Mouse (Mus musculus) liver, postnatal 0 days (tissue): Measurements from ENCODE around the gene Hoxc11. TPM values are rescaled to one million over a fixed set of nuclear protein-coding genes. Genes with fewer than 3 reads are reported as not detected.

Source experiments
- ATAC-seq: fragments of 200-750 bp; cut with Nextera tagmentation; 2 replicates; pipeline ENCODE4 v1.8.0; 2017; ENCODE audit warnings: mild to moderate bottlenecking, moderate library complexity
- DNase-seq: peaks from one replicate; pipeline ENCODE4 v3.0.0-alpha.2; 2016
- H3K27ac ChIP-seq: fragments of 300-500 bp; sonication (generic); 2 replicates; pipeline ENCODE4 v1.5.1; 2014; ENCODE audit warnings: antibody characterized with exemption, moderate library complexity, mild to moderate bottlenecking, low read depth
- H3K27me3 ChIP-seq: fragments of 300-500 bp; sonication (generic); 2 replicates; pipeline ENCODE4 v1.6.1; 2014; ENCODE audit warnings: low read length, control low read depth, mixed read lengths; ENCODE audit not compliant: insufficient read depth
- H3K36me3 ChIP-seq: fragments of 300-500 bp; sonication (generic); replicated peaks from 2 replicates; pipeline ENCODE4 v1.6.1; 2014; ENCODE audit warnings: mild to moderate bottlenecking, control low read depth, low read length, moderate library complexity, mixed read lengths; ENCODE audit not compliant: insufficient read depth
- H3K4me1 ChIP-seq: fragments of 300-500 bp; sonication (generic); 2 replicates; pipeline ENCODE4 v1.6.1; 2014; ENCODE audit warnings: antibody characterized with exemption, mild to moderate bottlenecking, control low read depth; ENCODE audit not compliant: insufficient read depth
- H3K4me2 ChIP-seq: fragments of 300-500 bp; sonication (generic); 2 replicates; pipeline ENCODE4 v1.6.1; 2014; ENCODE audit warnings: low read depth, mild to moderate bottlenecking, low read length, moderate library complexity, mixed read lengths
- H3K4me3 ChIP-seq: fragments of 300-500 bp; sonication (generic); 2 replicates; pipeline ENCODE4 v1.5.1; 2014; ENCODE audit warnings: low read depth, low read length
- H3K9ac ChIP-seq: fragments of 300-500 bp; sonication (generic); replicated peaks from 2 replicates; pipeline ENCODE4 v1.6.1; 2014; ENCODE audit warnings: mild to moderate bottlenecking, moderate library complexity
- H3K9me3 ChIP-seq: fragments of 300-500 bp; sonication (generic); 2 replicates; pipeline ENCODE4 v1.6.1; 2016; ENCODE audit warnings: mild to moderate bottlenecking, control low read depth, low read length, mixed read lengths
- CTCF ChIP-seq: sonication (generic); IDR thresholded peaks from 2 replicates; pipeline ENCODE4 v1.5.1; 2016; ENCODE audit warnings: antibody characterized with exemption, low read depth
- EP300 ChIP-seq: IDR thresholded peaks from 2 replicates; pipeline ENCODE4 v1.6.1; 2016; ENCODE audit warnings: antibody characterized with exemption, low read depth, mild to moderate bottlenecking
- WGBS: fragments of 180-500 bp; shearing (Covaris S2); extraction: QIAGEN DNeasy Blood & Tissue Kit; methylation state at CpG from one replicate; pipeline ENCODE4 v1.1.7; 2014; ENCODE audit not compliant: insufficient replicate concordance; 5-methylcytosine and 5-hydroxymethylcytosine counted together
- microRNA-seq: library from miRNA; unstranded; fragments of <30 nt; microRNA quantifications from one replicate; pipeline ENCODE4, GENCODE M21; 2016
- polyA plus RNA-seq: library from polyadenylated mRNA; unstranded; fragments of >200 nt; fragmentation: Nextera tagmentation; extraction: Ambion mirVana; gene quantifications from 2 replicates; pipeline ENCODE4 v1.2.1, GENCODE M21; 2015

Gene Hoxc11
- polyA plus RNA-seq, 1 experiment from 2014 or later: not detected

DNA sequence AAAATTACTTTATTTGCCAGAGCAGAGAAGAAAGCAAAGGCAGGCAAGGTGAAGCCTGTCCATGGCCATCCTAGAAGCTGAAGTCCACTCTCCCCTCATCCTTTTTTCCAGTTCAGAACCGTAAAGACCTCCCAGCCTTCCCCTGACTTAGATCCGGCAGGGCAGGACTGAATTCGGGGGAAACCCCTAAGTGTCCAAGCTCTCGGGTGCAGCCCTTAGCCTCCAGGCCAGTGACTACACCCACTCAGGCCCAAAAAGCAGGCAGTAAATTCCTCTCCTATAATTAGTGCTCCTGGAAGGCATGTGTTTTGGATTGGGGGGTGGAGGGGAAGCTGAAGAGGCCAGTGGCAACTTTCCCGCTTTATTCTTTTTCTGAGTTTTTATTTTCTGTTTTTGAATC is 51.6 kb downstream of the Hoxc11 start:
- no peak for DNase-seq
- 15% methylated on average over 5 of the region's 5 CpGs for WGBS
- TF ChIP-seq EP300: no peak
- no peak for TF ChIP-seq CTCF

DNA sequence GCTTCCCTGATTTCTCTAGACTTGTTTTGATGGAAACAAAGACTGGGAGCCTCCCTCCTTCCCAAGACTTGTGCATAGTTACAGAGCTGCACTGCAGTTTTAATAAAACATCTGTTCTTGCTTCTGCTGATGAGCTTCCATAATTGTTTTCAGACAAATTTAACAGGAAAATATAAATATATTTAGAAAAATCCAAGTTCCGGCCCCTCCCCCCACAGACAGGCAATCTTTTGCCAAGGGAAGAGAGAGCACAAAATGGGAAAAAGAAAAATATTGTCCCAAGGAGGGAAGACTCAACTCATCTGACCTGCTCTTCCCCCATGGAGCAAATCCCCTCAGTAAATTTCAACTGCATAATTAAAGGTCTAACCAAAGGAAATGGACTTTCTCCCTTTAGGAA is 52.1 kb downstream of the Hoxc11 start:
- no peak overlapping the region for H3K4me2 ChIP-seq
- no peak overlapping the region for H3K27ac ChIP-seq
- no peak for TF ChIP-seq EP300
- no peak for TF ChIP-seq CTCF
- H3K36me3 ChIP-seq: no peaks in the 10 kb centered on the region
- WGBS: 41% methylated on average over 1 of the region's 1 CpGs
- peaks cover 100% of the 10 kb centered on the region for H3K27me3 ChIP-seq
- H3K4me3 ChIP-seq: no peak overlapping the region
- no peak for DNase-seq
- H3K4me1 ChIP-seq: no peaks in the 10 kb centered on the region
- ATAC-seq: no peak
- no peaks in the 10 kb centered on the region for H3K9me3 ChIP-seq
- H3K9ac ChIP-seq: no peak overlapping the region

More for the DNA sequence above, 51.6 kb downstream of the Hoxc11 start:
- H3K27me3 ChIP-seq: peaks cover 100% of the 10 kb centered on the region
- no peaks in the 10 kb centered on the region for H3K4me1 ChIP-seq
- ATAC-seq: no peak
- no peaks in the 10 kb centered on the region for H3K9me3 ChIP-seq
- no peaks in the 10 kb centered on the region for H3K36me3 ChIP-seq
- no peak overlapping the region for H3K4me2 ChIP-seq
- H3K27ac ChIP-seq: no peak overlapping the region
- no peak overlapping the region for H3K9ac ChIP-seq
- no peak overlapping the region for H3K4me3 ChIP-seq

Small RNA genes lying within 50 kb of the gene (microRNA-seq; reads per million reads assigned to microRNA genes)
- 1.2 reads per million for gene Mir196a-2

Other genes with a start within 250 kb of the Hoxc11 start
- 11.1 and 14.0 TPM in 2 replicates for gene Calcoco1, start 232.2 kb upstream of the Hoxc11 start, polyA plus RNA-seq
- gene Hoxc13, start 33.3 kb upstream of the Hoxc11 start, polyA plus RNA-seq: not detected in 2 replicates
- gene Hoxc12, start 17.7 kb upstream of the Hoxc11 start, polyA plus RNA-seq: not detected in 2 replicates
- gene Hoxc10, start 12.4 kb downstream of the Hoxc11 start, polyA plus RNA-seq: not detected in 2 replicates
- gene Hoxc5, start 13.0 kb downstream of the Hoxc11 start, polyA plus RNA-seq: not detected in 2 replicates
- not detected in 2 replicates for gene Hoxc9, start 22.0 kb downstream of the Hoxc11 start, polyA plus RNA-seq
- not detected in 2 replicates for gene Hoxc8, start 36.2 kb downstream of the Hoxc11 start, polyA plus RNA-seq
- not detected in 2 replicates for gene Hoxc6, start 43.8 kb downstream of the Hoxc11 start, polyA plus RNA-seq
- gene Hoxc4, start 64.5 kb downstream of the Hoxc11 start, polyA plus RNA-seq: 0.07 and 0.11 TPM in 2 replicates
- 3.6 and 3.8 TPM in 2 replicates for gene Smug1, start 212.7 kb downstream of the Hoxc11 start, polyA plus RNA-seq